Mouse (Mus musculus) monocyte, adult 2 months (primary cell): ENCODE measurements around the gene Pllp.

Source experiments
- DNase-seq, 2 experiments: peaks; one replicate each; pipeline ENCODE4 v3.0.0; 2022; ENCODE audit warnings: low spot score in 2 of 2, low read depth in 1 of 2

The Pllp gene

GRCm38 (mm10) chr8:94654994-94655393 is 41.1 kb downstream of the Pllp start:
- no peak for DNase-seq

GRCm38 (mm10) chr8:94652951-94653350 is 43.1 kb downstream of the Pllp start:
- DNase-seq = no peak

- no peak for DNase-seq
These were observed 46.6 kb downstream of the Pllp start for GRCm38 (mm10) chr8:94649496-94649895.

- DNase-seq = no peak
These were observed 49.9 kb downstream of the Pllp start for GRCm38 (mm10) chr8:94646165-94646564.

- no peak for DNase-seq
These were observed 50.9 kb downstream of the Pllp start for GRCm38 (mm10) chr8:94645202-94645601.

GRCm38 (mm10) chr8:94641938-94642337 is 54.1 kb downstream of the Pllp start:
- DNase-seq = no peak

GRCm38 (mm10) chr8:94641183-94641582 is 54.9 kb downstream of the Pllp start:
- DNase-seq = no peak

- DNase-seq = no peak
These were observed 61.9 kb downstream of the Pllp start for GRCm38 (mm10) chr8:94634211-94634610.

- no peak for DNase-seq
These were observed 62.4 kb downstream of the Pllp start for GRCm38 (mm10) chr8:94633564-94634194.
